ENCODE assay signal across 28 mouse cellular contexts in the genomic region with DNA sequence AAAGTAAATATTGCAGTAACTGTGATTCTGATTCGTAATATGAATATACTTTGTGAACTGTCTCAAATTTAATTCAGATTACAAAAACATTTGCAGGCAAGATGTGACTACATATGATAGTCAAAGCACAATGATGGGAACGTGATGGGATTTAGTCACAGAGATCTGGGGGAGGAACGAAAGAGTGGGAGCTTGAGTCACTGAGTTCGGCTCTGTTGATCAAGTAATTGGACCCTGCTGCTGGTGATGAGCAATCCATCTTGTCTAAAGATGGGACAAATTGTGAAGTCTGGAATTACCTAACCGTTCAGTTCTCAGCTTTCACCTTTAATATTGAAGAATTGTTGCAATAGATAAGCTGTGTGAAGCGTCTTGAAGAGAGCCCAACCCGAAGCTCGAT. TPM values are rescaled to one million over a fixed set of nuclear protein-coding genes. Genes with fewer than 3 reads are reported as not detected.
DNase-seq lines count a peak whose midpoint lies in the region; ATAC-seq and TF ChIP-seq lines count a peak whose summit lies in the region.
"Had no signal": no experiment of that assay in that cellular context is flagged by ENCODE, and none has a peak within 500 bp of the region (broad histone marks: within the 10 kb centered on the region; RNA-seq: fewer than 3 reads in every experiment).

No protein-coding gene starts in this region.

- no peak for TF ChIP-seq CTCF in kidney, postnatal 0 days (IDR thresholded peaks at IDR 0.05; ENCODE audit: low read depth)

- H3K4me3 ChIP-seq in kidney, postnatal 0 days (replicated peaks; ENCODE audit: low read depth, low read length): no peak overlapping the region
- H3K4me3 ChIP-seq: embryonic facial prominence, embryonic 13.5 days; embryonic facial prominence, embryonic 15.5 days; erythroblast, embryonic 14.5 days; forebrain, embryonic 10.5 days; forebrain, embryonic 12.5 days had no signal

- no peak overlapping the region for H3K4me2 ChIP-seq in kidney, postnatal 0 days (ENCODE audit: low read length)
- H3K4me2 ChIP-seq: embryonic facial prominence, embryonic 13.5 days; embryonic facial prominence, embryonic 15.5 days; forebrain, embryonic 12.5 days had no signal

- DNase-seq in heart, adult 11 months: peak; percentile 52
- no peak for DNase-seq in heart, adult 9 months (ENCODE audit: low spot score in 2 of 2)
- DNase-seq in kidney, postnatal 0 days (ENCODE audit: low spot score): peak; percentile 61
- DNase-seq in kidney, postnatal 36 days: no peak
- peak; percentile 9 for DNase-seq in NIH3T3 (ENCODE audit: low read depth)
- peak; percentile 18 for DNase-seq in telencephalon, adult 2 months (ENCODE audit: low read depth, low spot score)
- DNase-seq in embryo, embryonic 10 days (ENCODE audit: low spot score): no peak
- DNase-seq: adrenal gland, adult 2 months; adrenal gland, postnatal 10 days; adrenal gland, postnatal 25 days; B cell, adult 2 months; cerebellum, adult 11-12 months; cerebellum, adult 2 months; cerebellum, adult 9-10 months; cerebellum, postnatal 10 days; cerebellum, postnatal 25 days; embryo, embryonic 11 days had no signal

- H3K4me1 ChIP-seq in kidney, postnatal 0 days (replicated peaks; ENCODE audit: insufficient read depth, low read length): peaks cover 27% of the 10 kb centered on the region

- no peaks in the 10 kb centered on the region for H3K9me3 ChIP-seq in kidney, postnatal 0 days (replicated peaks; ENCODE audit: low read length)
- H3K9me3 ChIP-seq: embryonic facial prominence, embryonic 13.5 days; embryonic facial prominence, embryonic 15.5 days; forebrain, embryonic 10.5 days; forebrain, embryonic 12.5 days; G1E had no signal

- H3K27ac ChIP-seq in kidney, postnatal 0 days: no peak overlapping the region
- H3K27ac ChIP-seq: embryonic facial prominence, embryonic 13.5 days; embryonic facial prominence, embryonic 15.5 days; forebrain, embryonic 10.5 days; forebrain, embryonic 12.5 days had no signal

- ATAC-seq in kidney, postnatal 0 days (replicated peaks; ENCODE audit: low FRiP score, low read depth): no peak
- ATAC-seq: CD4-positive, CD25-positive, alpha-beta regulatory T cell, adult 4 months; forebrain, embryonic 14.5 days; forebrain, embryonic 16.5 days had no signal

- 50% methylated on average over 8 of the region's 8 CpGs for WGBS in kidney, postnatal 0 days

- H3K27me3 ChIP-seq in kidney, postnatal 0 days (ENCODE audit: insufficient read depth, low read length): no peaks in the 10 kb centered on the region
- H3K27me3 ChIP-seq: CH12.LX; embryonic facial prominence, embryonic 13.5 days; embryonic facial prominence, embryonic 15.5 days; forebrain, embryonic 12.5 days had no signal

- H3K9ac ChIP-seq in kidney, postnatal 0 days (ENCODE audit: low read depth, low read length): no peak overlapping the region
- H3K9ac ChIP-seq: embryonic facial prominence, embryonic 13.5 days; embryonic facial prominence, embryonic 15.5 days; forebrain, embryonic 12.5 days had no signal

- no peaks in the 10 kb centered on the region for H3K36me3 ChIP-seq in kidney, postnatal 0 days (ENCODE audit: insufficient read depth, low read length)

RNA-seq across cellular contexts. Expression of a gene that starts 3.2 kb away (rescaled TPM):
- polyA plus RNA-seq in kidney, postnatal 0 days (2015; fragmentation: Nextera tagmentation; extraction: Ambion mirVana): 41.4 and 43.7 TPM in 2 replicates

RNA-seq across cellular contexts. Expression of a gene that starts 7.2 kb away (rescaled TPM):
- not detected in 2 replicates for polyA plus RNA-seq in kidney, postnatal 0 days (2015; fragmentation: Nextera tagmentation; extraction: Ambion mirVana)
- polyA plus RNA-seq: adrenal gland, adult 2 months; CD4-positive, CD25-positive, alpha-beta regulatory T cell, adult 4 months; cerebellum, adult 2 months; embryonic facial prominence, embryonic 11.5 days; embryonic facial prominence, embryonic 13.5 days; embryonic facial prominence, embryonic 15.5 days; erythroblast, embryonic 14.5 days; forebrain, embryonic 10.5 days; forebrain, embryonic 12.5 days; forebrain, embryonic 16.5 days; G1E had no signal

Comparison
In these comparisons a context has a peak if more than half of its experiments do, and no peak if none do; other contexts are left out.
1. DNase-seq: peak in heart, adult 11 months (single experiment), kidney, postnatal 0 days (single experiment), NIH3T3 (single experiment) and telencephalon, adult 2 months (single experiment); none in heart, adult 9 months (0 of 2), kidney, postnatal 36 days (0 of 2) and embryo, embryonic 10 days (single experiment).